Mouse (Mus musculus): Measurements from ENCODE around the gene Tmem72. TPM values are rescaled to one million over a fixed set of nuclear protein-coding genes. Genes with fewer than 3 reads are reported as not detected.

The Tmem72 gene
- total RNA-seq (2017): 0.05 TPM in 2 replicates

- no peak for ATAC-seq (replicated peaks; ENCODE audit: low read depth, poor library complexity, severe bottlenecking)
Observed at GRCm38 (mm10) chr6:116716666-116717065, at the start of gene Tmem72. Tmem72 (minus strand) TSS chr6:116716913.

DNA sequence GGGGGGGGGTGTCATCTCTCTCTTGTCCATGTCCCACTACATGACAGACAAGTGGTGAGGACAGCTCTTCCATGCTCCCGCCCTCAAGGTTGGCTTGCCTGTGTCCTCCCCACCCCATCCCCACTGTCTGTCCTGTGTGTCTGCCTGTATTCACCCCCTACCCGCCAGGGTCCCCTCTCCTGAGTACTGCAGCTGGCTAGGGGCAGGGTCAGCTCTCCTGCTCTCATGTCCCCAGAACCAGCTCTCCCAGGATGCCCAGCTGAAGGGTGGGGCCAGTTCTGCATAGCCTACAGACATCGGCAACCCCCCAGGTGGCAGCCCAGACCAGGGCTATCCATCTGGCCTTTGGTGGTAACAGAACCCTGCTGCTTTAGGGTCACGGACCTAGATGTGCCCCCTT is 47.8 kb upstream of the Tmem72 start:
- no peak for ATAC-seq (replicated peaks; ENCODE audit: low read depth, poor library complexity, severe bottlenecking)

DNA sequence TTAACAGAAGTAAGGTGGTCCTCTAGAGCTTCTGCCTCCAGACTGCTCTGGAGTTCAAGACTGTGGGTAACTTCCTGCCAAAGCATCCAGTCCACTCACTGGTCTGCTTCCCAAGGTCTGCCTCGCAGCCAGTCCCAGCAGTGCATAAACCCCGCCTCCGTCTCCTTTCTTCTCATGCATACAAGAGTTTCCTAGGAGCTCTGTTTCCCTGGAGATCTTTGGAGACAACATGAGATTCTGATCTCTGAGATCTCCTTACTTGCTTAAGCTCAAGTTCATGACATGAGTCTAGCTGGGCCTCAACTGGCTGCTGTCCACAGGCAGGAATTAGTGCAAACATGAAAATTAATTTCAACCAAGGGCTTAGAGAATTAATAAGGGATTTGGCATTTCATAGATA is 45.6 kb upstream of the Tmem72 start:
- ATAC-seq (replicated peaks; ENCODE audit: low read depth, poor library complexity, severe bottlenecking): no peak

GRCm38 (mm10) chr6:116760181-116760580 is 43.5 kb upstream of the Tmem72 start:
- ATAC-seq (replicated peaks; ENCODE audit: low read depth, poor library complexity, severe bottlenecking): no peak

GRCm38 (mm10) chr6:116756364-116756763 is 39.7 kb upstream of the Tmem72 start:
- ATAC-seq (replicated peaks; ENCODE audit: low read depth, poor library complexity, severe bottlenecking): peak; percentile 60

DNA sequence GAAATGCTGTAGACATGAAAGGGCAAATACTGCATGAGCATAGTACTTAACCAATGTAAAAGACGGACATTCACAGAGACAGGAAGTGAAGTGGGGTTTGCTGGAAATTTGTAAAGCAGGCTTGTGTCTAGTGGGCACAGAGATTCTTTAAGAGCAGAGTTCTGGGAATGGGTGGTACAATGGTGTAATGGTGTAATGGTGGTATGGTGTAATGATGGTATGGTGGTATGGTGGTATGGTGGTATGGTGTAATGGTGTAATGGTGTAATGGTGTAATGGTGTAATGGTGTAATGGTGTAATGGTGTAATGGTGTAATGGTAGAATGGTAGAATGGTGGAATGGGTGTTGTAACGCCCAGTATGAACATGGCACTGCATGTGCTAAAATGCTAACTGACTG is 21.3 kb upstream of the Tmem72 start:
- ATAC-seq (replicated peaks; ENCODE audit: low read depth, poor library complexity, severe bottlenecking): no peak

DNA sequence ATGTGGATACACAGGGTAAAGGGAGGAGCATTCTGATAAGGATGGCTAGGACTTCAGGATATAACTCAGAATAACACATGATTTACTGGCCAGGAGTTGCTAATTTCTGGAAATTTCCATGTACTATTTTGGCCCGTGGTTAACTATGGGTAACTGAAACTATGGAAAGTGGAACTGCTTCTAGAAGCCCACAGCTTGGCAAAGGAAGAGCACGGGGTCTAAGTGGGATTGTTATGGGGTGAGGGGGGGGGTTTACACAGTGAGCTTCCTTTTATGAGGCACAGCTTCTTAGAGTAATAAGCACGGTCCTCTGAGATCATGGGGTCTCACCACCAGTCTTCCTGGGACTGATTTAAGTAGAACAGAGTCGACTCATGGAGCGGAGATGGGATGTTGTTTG is 18.6 kb upstream of the Tmem72 start:
- peak; percentile 71 for ATAC-seq (replicated peaks; ENCODE audit: low read depth, poor library complexity, severe bottlenecking)

DNA sequence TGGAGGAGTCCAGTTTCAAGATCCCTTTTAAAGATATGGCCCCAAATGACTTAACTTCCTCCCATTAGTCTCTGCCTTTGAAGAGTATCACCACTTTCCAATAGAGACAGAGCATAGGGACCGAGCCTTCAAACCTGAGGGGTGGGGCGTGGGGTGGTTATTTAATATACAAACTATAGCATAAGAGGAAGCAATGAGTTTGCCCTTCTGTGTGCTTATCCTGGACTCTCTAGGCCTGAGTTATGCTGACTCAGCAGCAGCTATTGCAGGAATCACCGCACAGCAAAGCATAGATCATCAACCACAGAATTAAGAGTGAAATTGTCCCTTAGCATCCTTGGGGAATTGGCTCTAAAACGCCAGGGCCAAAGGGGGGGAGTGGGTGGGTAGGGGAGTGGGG is 16.9 kb upstream of the Tmem72 start:
- peak; percentile 78 for ATAC-seq (replicated peaks; ENCODE audit: low read depth, poor library complexity, severe bottlenecking)

DNA sequence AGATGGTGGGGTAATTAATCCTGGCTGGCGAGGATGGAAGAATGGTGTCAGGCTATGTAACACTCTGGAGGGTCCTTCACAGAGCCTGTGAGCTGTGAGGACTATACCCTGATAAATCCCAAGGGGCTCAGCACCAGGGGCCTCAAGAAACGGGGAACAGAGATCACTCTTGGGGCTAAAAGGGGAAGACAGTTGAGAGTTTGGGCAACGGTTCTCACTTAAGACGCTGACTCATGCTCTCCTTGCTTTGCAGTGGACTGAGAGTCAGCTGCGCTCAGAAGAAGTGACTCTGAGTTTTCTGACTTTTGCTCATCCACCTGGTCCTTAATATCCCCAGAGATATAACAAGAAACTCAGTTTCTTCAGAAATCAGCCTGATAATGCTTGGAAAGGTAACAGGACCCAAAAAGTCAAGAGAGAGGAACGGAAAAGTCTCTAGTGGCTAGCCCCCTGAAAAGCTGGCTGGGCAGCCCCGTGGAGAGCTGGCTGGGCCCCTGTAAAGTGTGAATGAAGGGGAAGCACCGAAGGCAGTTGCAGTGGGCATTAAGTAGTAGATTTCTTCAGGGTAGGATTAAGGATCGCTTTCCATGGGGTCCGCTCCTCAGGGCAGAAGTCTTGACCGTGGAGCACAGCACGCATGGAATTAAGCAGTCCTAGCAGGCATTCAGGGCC is 7.9 kb upstream of the Tmem72 start:
- ATAC-seq (replicated peaks; ENCODE audit: low read depth, poor library complexity, severe bottlenecking): peak; percentile 96

DNA sequence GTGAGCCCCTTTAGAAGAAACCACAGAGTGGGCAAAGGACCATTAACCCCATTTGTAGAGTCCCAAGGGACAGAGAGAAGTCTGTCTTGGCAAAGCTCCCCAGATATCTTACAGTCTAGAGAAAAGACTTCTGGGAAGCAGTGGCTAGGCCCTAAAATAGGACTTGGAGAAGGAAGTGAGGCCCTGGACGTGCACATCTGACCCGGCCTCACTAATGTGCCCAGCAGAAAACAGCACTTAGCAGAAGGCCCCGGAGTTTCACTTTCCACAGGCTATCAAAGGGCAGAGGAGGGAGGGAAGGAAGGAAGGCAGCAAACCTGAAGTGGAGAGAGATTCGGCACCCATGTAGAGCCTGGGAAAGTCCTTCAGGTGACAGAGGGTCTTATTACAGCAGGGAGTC is 2.2 kb upstream of the Tmem72 start:
- peak; percentile 66 for ATAC-seq (replicated peaks; ENCODE audit: low read depth, poor library complexity, severe bottlenecking)

DNA sequence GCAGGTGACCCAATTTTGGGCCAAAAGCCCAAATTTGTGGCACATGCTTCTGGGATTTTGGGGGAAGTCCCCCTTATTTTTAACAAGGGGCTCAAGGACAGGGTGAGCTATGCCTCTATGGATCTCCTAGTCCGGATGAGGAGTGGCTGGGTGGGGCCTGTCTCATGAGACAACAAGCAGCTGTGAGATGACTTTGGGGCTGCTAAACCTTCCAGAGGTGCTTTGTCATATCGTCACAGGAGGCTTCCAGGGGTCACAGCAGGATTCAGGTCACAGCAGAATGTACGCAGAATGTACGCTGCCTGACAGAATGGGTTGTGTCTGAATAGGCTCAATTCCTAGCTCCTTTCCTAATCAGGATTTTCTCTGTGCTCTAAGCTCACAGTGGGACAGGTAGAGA is 1.6 kb upstream of the Tmem72 start:
- ATAC-seq (replicated peaks; ENCODE audit: low read depth, poor library complexity, severe bottlenecking): no peak

DNA sequence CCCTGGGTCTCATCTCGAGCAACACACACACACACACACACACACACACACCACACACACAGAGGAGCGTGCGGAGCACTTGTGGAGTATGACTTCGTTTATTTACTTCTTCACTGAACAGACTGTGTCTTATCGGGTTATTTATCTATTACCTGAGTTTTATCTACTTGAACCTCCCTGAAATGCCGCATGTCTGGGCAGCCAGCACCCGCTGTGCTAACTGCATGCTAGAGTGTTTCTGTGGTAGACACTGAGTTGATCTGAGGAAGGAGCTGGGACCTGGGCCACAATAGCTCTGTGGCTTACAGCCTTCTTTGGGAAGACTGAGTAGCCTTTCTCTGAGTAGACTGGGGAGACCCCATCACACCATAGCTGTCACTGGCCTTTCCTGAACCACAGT is 1.1 kb upstream of the Tmem72 start:
- ATAC-seq (replicated peaks; ENCODE audit: low read depth, poor library complexity, severe bottlenecking): no peak

GRCm38 (mm10) chr6:116715166-116715565 is 1.5 kb downstream of the Tmem72 start:
- no peak for ATAC-seq (replicated peaks; ENCODE audit: low read depth, poor library complexity, severe bottlenecking)

GRCm38 (mm10) chr6:116714576-116714975 is 2.1 kb downstream of the Tmem72 start:
- no peak for ATAC-seq (replicated peaks; ENCODE audit: low read depth, poor library complexity, severe bottlenecking)

DNA sequence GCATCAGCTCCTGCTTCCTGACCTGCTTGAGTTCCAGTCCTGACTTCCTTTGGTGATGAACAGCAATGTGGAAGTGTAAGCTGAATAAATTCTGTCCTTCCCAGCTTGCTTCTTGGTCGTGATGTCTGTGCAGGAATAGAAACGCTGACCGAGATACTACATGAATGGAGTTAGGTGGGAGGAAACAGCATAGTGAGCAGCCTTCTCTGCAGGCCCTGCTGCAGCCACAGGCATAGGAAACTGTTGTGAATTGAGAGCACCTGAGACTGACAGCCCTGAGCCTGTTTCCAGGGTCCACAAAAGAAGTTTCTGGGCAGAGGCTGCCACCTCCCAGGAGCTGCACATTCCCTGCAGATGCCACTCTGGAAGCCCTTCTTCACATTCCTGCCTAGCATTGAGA is 2.7 kb downstream of the Tmem72 start:
- no peak for ATAC-seq (replicated peaks; ENCODE audit: low read depth, poor library complexity, severe bottlenecking)

- ATAC-seq (replicated peaks; ENCODE audit: low read depth, poor library complexity, severe bottlenecking): no peak
Observed at GRCm38 (mm10) chr6:116712503-116712902, 4.2 kb downstream of the Tmem72 start.

- peak; percentile 94 for ATAC-seq (replicated peaks; ENCODE audit: low read depth, poor library complexity, severe bottlenecking)
Observed at GRCm38 (mm10) chr6:116712062-116712461, 4.7 kb downstream of the Tmem72 start.

DNA sequence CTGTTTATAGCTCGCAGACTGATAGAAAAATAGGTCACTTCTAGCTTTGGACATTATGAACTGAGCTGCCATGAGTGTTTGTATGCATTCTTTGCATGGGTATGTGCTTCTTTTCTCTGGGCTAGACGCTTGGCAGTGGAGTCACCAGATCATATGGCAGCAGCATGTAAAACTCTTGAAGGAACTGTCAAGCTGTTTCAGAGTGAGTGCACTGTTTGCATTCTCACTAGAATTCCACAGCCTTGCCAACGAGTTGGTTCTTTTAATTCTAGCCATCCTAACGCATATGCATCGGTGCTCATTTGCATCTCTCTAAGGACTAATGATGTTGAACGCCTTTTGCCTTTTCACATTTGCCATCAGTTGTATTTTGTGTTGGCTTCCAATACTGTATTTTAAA is 12.4 kb downstream of the Tmem72 start:
- no peak for ATAC-seq (replicated peaks; ENCODE audit: low read depth, poor library complexity, severe bottlenecking)

DNA sequence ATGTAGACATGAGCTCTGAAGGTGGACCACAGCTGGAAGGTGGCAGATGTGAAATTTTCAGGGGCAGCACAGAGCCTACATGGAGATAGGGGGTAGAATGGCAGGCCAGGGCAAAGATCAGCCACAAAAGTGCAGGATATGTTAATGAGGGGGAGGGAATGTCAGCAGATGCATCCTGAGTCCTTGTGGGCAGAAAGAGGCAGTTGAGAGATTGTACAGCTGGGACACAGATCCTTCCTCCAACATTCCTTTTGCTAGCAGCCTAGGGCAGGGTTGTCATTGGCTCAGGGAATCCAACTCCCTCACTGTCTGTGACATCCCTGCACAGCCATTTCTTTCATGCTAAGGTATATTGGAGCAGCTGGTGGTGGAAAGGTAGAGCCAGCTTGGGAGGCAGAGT is 15.9 kb downstream of the Tmem72 start:
- peak; percentile 81 for ATAC-seq (replicated peaks; ENCODE audit: low read depth, poor library complexity, severe bottlenecking)

DNA sequence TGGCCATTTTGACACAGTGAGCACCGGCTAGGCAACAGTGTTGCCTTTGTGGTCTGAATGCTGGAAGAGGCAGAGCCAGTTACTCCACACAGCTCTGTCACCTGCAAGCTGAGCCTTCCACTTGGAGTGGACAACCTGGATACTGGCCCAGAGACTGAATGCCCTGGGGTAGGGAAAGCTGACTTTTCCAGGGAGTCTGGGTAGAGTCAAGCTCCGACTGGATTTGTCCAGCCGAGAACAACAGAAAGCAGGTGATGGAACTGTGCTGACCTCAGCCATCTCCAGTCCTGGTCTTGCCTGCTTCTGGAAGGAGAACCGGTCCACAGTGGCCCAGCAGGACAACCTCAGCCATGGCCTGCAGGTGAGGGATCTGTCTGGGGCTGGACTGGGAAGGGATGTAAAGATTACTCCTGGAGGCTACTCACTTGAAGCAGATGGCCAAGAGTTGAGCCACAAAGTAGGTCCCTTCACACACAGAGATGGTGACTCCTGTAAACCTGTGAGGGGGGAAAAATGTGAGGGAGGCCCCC is 18.8 kb downstream of the Tmem72 start:
- ATAC-seq (replicated peaks; ENCODE audit: low read depth, poor library complexity, severe bottlenecking): no peak

- peak; percentile 30; the same call in 1 of the 2 replicates for ATAC-seq (replicated peaks; ENCODE audit: low read depth, poor library complexity, severe bottlenecking)
Observed at GRCm38 (mm10) chr6:116697413-116697812, 19.3 kb downstream of the Tmem72 start.

DNA sequence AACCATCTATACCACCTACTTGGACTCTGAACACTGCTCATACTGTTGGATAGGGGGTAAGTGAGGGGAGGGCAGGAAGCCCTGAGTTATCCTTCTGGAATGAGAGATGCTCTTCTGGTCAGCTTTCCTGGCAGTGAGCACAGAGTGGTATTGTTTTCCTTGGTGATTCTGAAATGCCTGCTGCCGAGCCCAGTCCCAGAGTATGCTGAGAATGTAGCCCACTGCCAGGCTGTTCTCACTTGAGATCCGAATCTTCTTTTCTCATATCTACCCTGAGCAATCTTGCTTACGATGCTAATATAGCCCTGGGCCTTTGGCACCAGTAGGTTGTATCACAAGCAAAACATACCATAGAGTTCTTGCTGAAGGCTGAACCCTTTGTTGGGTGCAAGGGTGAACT is 22.4 kb downstream of the Tmem72 start:
- no peak for ATAC-seq (replicated peaks; ENCODE audit: low read depth, poor library complexity, severe bottlenecking)
